Mouse (Mus musculus): Measurements from ENCODE around the gene Tfb2m.

The Tfb2m gene

GRCm38 (mm10) chr1:179556921-179557320, 10.9 kb upstream of the Tfb2m start:
- DNase-seq = no peak

- DNase-seq = no peak
Measured at GRCm38 (mm10) chr1:179553949-179554347, 7.9 kb upstream of the Tfb2m start.

- DNase-seq = no peak
Measured at GRCm38 (mm10) chr1:179553197-179553948, 7.3 kb upstream of the Tfb2m start.

- DNase-seq = no peak
Measured at GRCm38 (mm10) chr1:179552751-179553150, 6.7 kb upstream of the Tfb2m start.

GRCm38 (mm10) chr1:179551921-179552320, 5.9 kb upstream of the Tfb2m start:
- no peak for DNase-seq

GRCm38 (mm10) chr1:179551336-179551735, 5.3 kb upstream of the Tfb2m start:
- DNase-seq = no peak

GRCm38 (mm10) chr1:179548996-179549752, 3.1 kb upstream of the Tfb2m start:
- no peak for DNase-seq

- no peak for DNase-seq
Measured at GRCm38 (mm10) chr1:179548220-179548619, 2.2 kb upstream of the Tfb2m start.

GRCm38 (mm10) chr1:179547176-179547575, 1.1 kb upstream of the Tfb2m start:
- no peak for DNase-seq

- no peak for DNase-seq
Measured at GRCm38 (mm10) chr1:179546551-179546917, 467 bp upstream of the Tfb2m start.

- DNase-seq = no peak
Measured at GRCm38 (mm10) chr1:179541502-179541901, 4.6 kb downstream of the Tfb2m start.

- DNase-seq = no peak
Measured at GRCm38 (mm10) chr1:179539887-179540286, 6.2 kb downstream of the Tfb2m start.

GRCm38 (mm10) chr1:179539054-179539453, 7.0 kb downstream of the Tfb2m start:
- DNase-seq = no peak

- DNase-seq = no peak
Measured at GRCm38 (mm10) chr1:179519901-179520300, 26.2 kb downstream of the Tfb2m start.

GRCm38 (mm10) chr1:179517713-179518465, 28.2 kb downstream of the Tfb2m start, which contains the start of gene Smyd3:
Gene Smyd3 (minus strand): TSS chr1:179518041.
- DNase-seq = peak; percentile 93

GRCm38 (mm10) chr1:179516941-179517712, 28.9 kb downstream of the Tfb2m start:
- DNase-seq = peak; percentile 68

- no peak for DNase-seq
Measured at GRCm38 (mm10) chr1:179511895-179512294, 34.2 kb downstream of the Tfb2m start.

- DNase-seq = no peak
Measured at GRCm38 (mm10) chr1:179510546-179511340, 35.3 kb downstream of the Tfb2m start.

GRCm38 (mm10) chr1:179506530-179507315, 39.3 kb downstream of the Tfb2m start:
- DNase-seq = peak; percentile 59

- peak; percentile 51 for DNase-seq
Measured at GRCm38 (mm10) chr1:179502565-179502964, 43.5 kb downstream of the Tfb2m start.

GRCm38 (mm10) chr1:179499257-179499656, 46.8 kb downstream of the Tfb2m start:
- no peak for DNase-seq
